Mouse (Mus musculus) neural tube, embryonic 15.5 days (tissue): ENCODE results near the gene Camk2d. TPM values are rescaled to one million over a fixed set of nuclear protein-coding genes. Genes with fewer than 3 reads are reported as not detected.

Experiments used
- ATAC-seq: fragments of 200-750 bp; cut with Nextera tagmentation; 2 replicates; pipeline ENCODE4 v1.8.0; 2017; ENCODE audit warnings: mild to moderate bottlenecking, moderate TSS enrichment, moderate library complexity; ENCODE audit not compliant: low FRiP score
- H3K27ac ChIP-seq: fragments of 300-500 bp; sonication (generic); replicated peaks from 2 replicates; pipeline ENCODE4 v1.5.1; 2015; ENCODE audit warnings: mild to moderate bottlenecking, inconsistent platforms
- H3K27me3 ChIP-seq: fragments of 300-500 bp; sonication (generic); replicated peaks from 2 replicates; pipeline ENCODE4 v1.6.1; 2015; ENCODE audit warnings: inconsistent platforms
- H3K36me3 ChIP-seq: fragments of 300-500 bp; sonication (generic); 2 replicates; pipeline ENCODE4 v1.6.1; 2015; ENCODE audit warnings: inconsistent platforms
- H3K4me1 ChIP-seq: fragments of 300-500 bp; sonication (generic); 2 replicates; pipeline ENCODE4 v1.6.1; 2015; ENCODE audit warnings: inconsistent platforms
- H3K4me2 ChIP-seq: fragments of 300-500 bp; sonication (generic); 2 replicates; pipeline ENCODE4 v1.6.1; 2015; ENCODE audit warnings: inconsistent platforms, mild to moderate bottlenecking, moderate library complexity
- H3K4me3 ChIP-seq: fragments of 300-500 bp; sonication (generic); replicated peaks from 2 replicates; pipeline ENCODE4 v1.5.1; 2015; ENCODE audit warnings: mild to moderate bottlenecking, inconsistent platforms
- H3K9ac ChIP-seq: fragments of 300-500 bp; sonication (generic); replicated peaks from 2 replicates; pipeline ENCODE4 v1.6.1; 2015; ENCODE audit warnings: mild to moderate bottlenecking, inconsistent platforms
- H3K9me3 ChIP-seq: fragments of 300-500 bp; sonication (generic); replicated peaks from 2 replicates; pipeline ENCODE4 v1.6.1; 2016; ENCODE audit warnings: inconsistent platforms
- WGBS: fragments of 180-500 bp; shearing (Covaris S2); methylation state at CpG from one replicate; pipeline ENCODE4 v1.1.7; 2015; ENCODE audit warnings: mixed read lengths; 5-methylcytosine and 5-hydroxymethylcytosine counted together
- polyA plus RNA-seq: library from polyadenylated mRNA; unstranded; fragments of >200 nt; fragmentation: Nextera tagmentation; extraction: Ambion mirVana; gene quantifications from 2 replicates; pipeline ENCODE4 v1.2.1, GENCODE M21; 2015

Camk2d gene
- polyA plus RNA-seq, 1 experiment from 2014 or later = 134 TPM

DNA sequence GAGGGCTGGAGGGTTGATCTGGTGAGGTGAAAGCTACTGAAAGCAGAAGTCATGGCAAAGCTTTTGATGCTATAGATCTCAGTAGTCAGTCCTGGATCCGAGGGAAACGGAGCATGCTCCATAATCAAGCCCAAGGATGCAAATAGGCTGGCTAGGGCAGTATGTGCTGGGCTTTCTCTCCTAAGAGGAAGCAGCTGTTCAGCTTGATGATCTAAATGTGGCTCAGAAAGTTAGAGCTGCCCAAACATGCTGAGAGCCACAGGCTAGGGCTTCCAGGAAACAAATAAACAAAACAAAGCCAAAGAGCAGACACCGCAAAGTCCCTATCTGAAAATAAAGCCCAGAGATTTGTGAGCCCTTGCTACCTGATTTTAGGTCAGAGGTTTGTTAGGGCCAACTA lies 201.7 kb downstream of the Camk2d start:
- no peak overlapping the region for H3K9ac ChIP-seq
- H3K27me3 ChIP-seq = no peaks in the 10 kb centered on the region
- no peak overlapping the region for H3K27ac ChIP-seq
- no peaks in the 10 kb centered on the region for H3K9me3 ChIP-seq
- no peak overlapping the region for H3K4me2 ChIP-seq
- no peak overlapping the region for H3K4me3 ChIP-seq
- peaks cover 23% of the 10 kb centered on the region for H3K36me3 ChIP-seq
- no peaks in the 10 kb centered on the region for H3K4me1 ChIP-seq
- ATAC-seq = no peak
- WGBS = 87% methylated on average over 3 of the region's 3 CpGs

GRCm38 (mm10) chr3:126802988-126803387 lies 206.9 kb downstream of the Camk2d start:
- Histone ChIP-seq H3K9ac (no peak overlapping the region), H3K27me3 (no peaks in the 10 kb centered on the region), H3K36me3 (peaks cover 9% of the 10 kb centered on the region), H3K4me2 (no peak overlapping the region), H3K27ac (no peak overlapping the region), H3K4me3 (no peak overlapping the region), H3K9me3 (no peaks in the 10 kb centered on the region), H3K4me1 (no peaks in the 10 kb centered on the region; the same call in 1 of the 2 replicates)
- 93% methylated on average over 6 of the region's 6 CpGs for WGBS
- ATAC-seq = no peak

DNA sequence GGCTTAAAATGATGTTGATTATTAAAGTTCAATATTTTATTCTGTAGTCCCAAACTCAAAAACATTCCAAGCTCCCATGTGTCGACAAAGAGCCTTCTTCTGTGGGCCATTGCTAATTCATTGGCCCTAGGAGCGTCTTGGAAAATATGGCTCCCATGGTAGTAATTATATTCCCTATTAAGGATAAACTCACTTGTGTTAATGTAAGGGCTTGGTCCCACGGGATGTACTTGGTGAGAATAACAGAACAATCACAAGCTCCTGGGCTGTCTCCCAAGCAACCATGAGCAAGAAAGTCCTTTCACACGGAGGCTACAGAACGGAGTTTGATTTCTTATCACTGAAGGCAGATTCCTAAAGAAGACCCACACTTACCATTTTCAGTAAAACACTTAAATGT lies 208.9 kb downstream of the Camk2d start:
- no peak for ATAC-seq
- Histone ChIP-seq H3K27me3 (no peaks in the 10 kb centered on the region), H3K36me3 (peaks cover 5% of the 10 kb centered on the region; the same call in 1 of the 2 replicates), H3K9ac (no peak overlapping the region), H3K9me3 (no peaks in the 10 kb centered on the region), H3K4me2 (no peak overlapping the region), H3K27ac (no peak overlapping the region), H3K4me1 (no peaks in the 10 kb centered on the region; the same call in 1 of the 2 replicates), H3K4me3 (no peak overlapping the region)
- WGBS = 43% methylated on average over 5 of the region's 5 CpGs

DNA sequence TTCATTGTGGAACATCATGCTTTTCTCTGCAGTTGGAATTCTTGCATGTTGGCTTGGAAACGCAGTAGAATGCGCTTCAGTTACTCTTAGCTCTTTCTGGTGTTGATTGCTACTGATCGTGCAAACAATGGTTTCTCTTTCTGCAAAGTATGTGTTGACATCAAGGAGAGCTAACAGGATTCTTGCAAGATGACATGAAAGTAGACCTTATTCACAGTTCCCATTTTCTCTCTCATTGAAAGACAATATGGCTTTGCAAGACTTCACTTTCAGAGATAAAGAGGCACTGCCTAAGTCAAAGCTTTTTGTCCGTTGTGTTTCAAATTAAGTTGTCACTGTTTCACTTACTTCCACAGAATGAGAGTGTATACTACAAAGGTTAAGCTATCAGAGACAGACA lies 210.0 kb downstream of the Camk2d start:
- Histone ChIP-seq H3K9me3 (no peaks in the 10 kb centered on the region), H3K9ac (no peak overlapping the region), H3K27ac (no peak overlapping the region), H3K36me3 (0 out of 2 replicates have a peak, but pooled peaks cover 3% of the 10 kb centered on the region), H3K4me3 (no peak overlapping the region), H3K4me2 (no peak overlapping the region), H3K4me1 (no peaks in the 10 kb centered on the region; the same call in 1 of the 2 replicates), H3K27me3 (no peaks in the 10 kb centered on the region)
- WGBS = 59% methylated on average over 4 of the region's 4 CpGs
- no peak for ATAC-seq

DNA sequence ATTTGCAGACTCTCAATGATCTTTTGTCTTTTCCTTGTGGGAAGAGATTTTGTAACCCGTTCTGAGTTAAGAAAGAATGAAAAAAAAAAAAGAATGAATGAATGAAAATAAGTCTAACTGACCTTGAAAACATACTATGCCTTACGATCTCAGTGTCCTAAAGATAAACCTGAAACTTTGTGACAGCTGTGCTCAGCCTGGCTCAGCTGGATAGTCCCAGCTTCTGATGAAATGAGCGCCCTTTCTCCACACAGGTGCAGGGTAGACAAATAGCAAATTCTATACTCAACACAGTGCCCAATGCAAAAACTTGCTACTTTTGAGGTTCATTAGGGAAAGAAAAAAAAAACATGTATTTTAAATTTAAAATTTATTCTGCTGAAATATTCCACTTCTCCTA lies 213.8 kb downstream of the Camk2d start:
- 0 out of 2 replicates have a peak, but pooled peaks cover 3% of the 10 kb centered on the region for H3K36me3 ChIP-seq
- H3K4me2 ChIP-seq = no peak overlapping the region
- H3K9me3 ChIP-seq = no peaks in the 10 kb centered on the region
- no peaks in the 10 kb centered on the region for H3K27me3 ChIP-seq
- H3K27ac ChIP-seq = no peak overlapping the region
- H3K4me1 ChIP-seq = no peaks in the 10 kb centered on the region; the same call in 1 of the 2 replicates
- H3K4me3 ChIP-seq = no peak overlapping the region
- H3K9ac ChIP-seq = no peak overlapping the region
- no peak for ATAC-seq
- WGBS = 71% methylated on average over 3 of the region's 3 CpGs

DNA sequence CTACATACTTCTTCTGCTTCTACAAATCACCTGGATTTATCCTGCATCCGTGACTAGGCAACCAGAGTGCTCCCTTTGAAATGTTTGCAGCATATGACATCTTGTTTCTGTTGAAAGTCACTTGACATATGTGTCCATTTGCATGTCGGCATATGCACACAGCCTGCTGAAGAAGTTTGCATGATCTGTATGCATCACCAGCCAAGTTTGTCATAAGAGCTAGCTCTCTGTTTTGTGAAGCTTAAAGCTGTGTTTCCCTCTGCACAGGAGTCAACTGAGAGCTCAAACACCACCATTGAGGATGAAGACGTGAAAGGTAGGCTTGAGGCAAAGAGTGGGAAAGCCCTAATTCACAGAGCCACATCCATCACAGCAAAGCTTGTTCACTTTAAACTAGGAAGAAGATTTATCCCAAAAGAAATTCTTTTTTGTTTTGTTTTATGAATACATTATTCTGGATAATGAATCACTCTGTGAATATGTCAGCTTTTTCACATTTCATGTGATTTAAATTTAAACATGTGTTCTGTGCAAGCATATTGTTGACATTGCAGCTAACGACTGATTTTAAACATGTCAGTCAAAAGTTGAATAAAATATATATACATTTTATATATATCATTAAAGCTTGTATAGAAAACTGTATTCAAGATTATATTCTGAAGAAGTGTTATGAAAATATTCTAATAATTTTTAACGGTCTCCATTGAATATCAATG lies 214.4 kb downstream of the Camk2d start:
- H3K9ac ChIP-seq = no peak overlapping the region
- 86% methylated on average over 5 of the region's 5 CpGs for WGBS

GRCm38 (mm10) chr3:126811646-126812045 lies 215.5 kb downstream of the Camk2d start:
- H3K36me3 ChIP-seq = no peaks in the 10 kb centered on the region; the same call in 1 of the 2 replicates
- H3K9me3 ChIP-seq = no peaks in the 10 kb centered on the region
- no peak overlapping the region for H3K9ac ChIP-seq
- H3K27ac ChIP-seq = no peak overlapping the region
- ATAC-seq = no peak
- H3K4me2 ChIP-seq = no peak overlapping the region
- no peaks in the 10 kb centered on the region for H3K27me3 ChIP-seq
- 89% methylated on average over 3 of the region's 3 CpGs for WGBS
- no peaks in the 10 kb centered on the region for H3K4me1 ChIP-seq
- H3K4me3 ChIP-seq = no peak overlapping the region

More for the DNA sequence above, 214.4 kb downstream of the Camk2d start:
- no peak for ATAC-seq
- no peak overlapping the region for H3K4me3 ChIP-seq
- no peak overlapping the region for H3K27ac ChIP-seq
- H3K27me3 ChIP-seq = no peaks in the 10 kb centered on the region
- no peaks in the 10 kb centered on the region for H3K9me3 ChIP-seq
- no peaks in the 10 kb centered on the region for H3K4me1 ChIP-seq
- H3K36me3 ChIP-seq = 0 out of 2 replicates have a peak, but pooled peaks cover 2% of the 10 kb centered on the region
- no peak overlapping the region for H3K4me2 ChIP-seq

- Histone ChIP-seq H3K27ac (no peak overlapping the region), H3K4me3 (no peak overlapping the region), H3K36me3 (no peaks in the 10 kb centered on the region), H3K9ac (no peak overlapping the region), H3K4me1 (peaks cover 8% of the 10 kb centered on the region), H3K4me2 (no peak overlapping the region), H3K9me3 (no peaks in the 10 kb centered on the region), H3K27me3 (no peaks in the 10 kb centered on the region)
- ATAC-seq = no peak
- 95% methylated on average over 3 of the region's 3 CpGs for WGBS
These were observed 226.3 kb downstream of the Camk2d start for GRCm38 (mm10) chr3:126822374-126822773.

GRCm38 (mm10) chr3:126824930-126825329 lies 228.8 kb downstream of the Camk2d start:
- Histone ChIP-seq H3K4me3 (no peak overlapping the region), H3K9ac (no peak overlapping the region), H3K27me3 (no peaks in the 10 kb centered on the region), H3K36me3 (no peaks in the 10 kb centered on the region), H3K4me1 (peaks cover 11% of the 10 kb centered on the region), H3K27ac (no peak overlapping the region), H3K4me2 (no peak overlapping the region), H3K9me3 (no peaks in the 10 kb centered on the region)
- WGBS = 83% methylated on average over 1 of the region's 1 CpGs
- no peak for ATAC-seq

DNA sequence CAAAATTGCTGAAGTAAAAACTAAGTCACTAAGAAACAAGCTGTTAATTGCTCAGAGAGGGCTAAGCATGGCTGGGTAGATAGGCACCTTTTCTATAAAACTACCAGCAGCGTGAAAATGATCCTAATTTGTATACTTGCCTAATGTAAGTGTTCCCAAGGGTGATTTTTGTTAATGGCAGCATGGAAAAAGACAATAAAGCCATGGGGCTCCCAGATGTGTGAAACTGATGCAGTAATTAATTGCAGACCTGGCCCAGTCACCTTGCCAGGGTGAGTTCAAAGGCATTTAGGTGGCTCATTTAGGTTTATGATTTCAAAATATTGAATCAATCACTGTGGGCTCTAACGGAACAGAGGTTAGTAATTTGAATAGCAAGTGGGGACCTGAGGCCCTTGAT lies 230.1 kb downstream of the Camk2d start:
- WGBS = 29% methylated on average over 2 of the region's 2 CpGs
- Histone ChIP-seq H3K36me3 (no peaks in the 10 kb centered on the region), H3K4me3 (no peak overlapping the region), H3K9me3 (no peaks in the 10 kb centered on the region), H3K9ac (no peak overlapping the region), H3K27ac (peak overlapping the region; percentile 23), H3K27me3 (no peaks in the 10 kb centered on the region), H3K4me2 (no peak overlapping the region), H3K4me1 (peaks cover 11% of the 10 kb centered on the region)
- peak; percentile 65; the same call in 1 of the 2 replicates for ATAC-seq

GRCm38 (mm10) chr3:126827900-126828299 lies 231.8 kb downstream of the Camk2d start:
- no peaks in the 10 kb centered on the region for H3K9me3 ChIP-seq
- H3K4me3 ChIP-seq = no peak overlapping the region
- WGBS = 77% methylated on average over 3 of the region's 3 CpGs
- H3K4me2 ChIP-seq = no peak overlapping the region
- H3K9ac ChIP-seq = no peak overlapping the region
- H3K27ac ChIP-seq = no peak overlapping the region
- ATAC-seq = no peak
- H3K36me3 ChIP-seq = no peaks in the 10 kb centered on the region
- H3K4me1 ChIP-seq = peaks cover 11% of the 10 kb centered on the region
- no peaks in the 10 kb centered on the region for H3K27me3 ChIP-seq

- Histone ChIP-seq H3K36me3 (peaks cover 3% of the 10 kb centered on the region; the same call in 1 of the 2 replicates), H3K9me3 (no peaks in the 10 kb centered on the region), H3K4me1 (peaks cover 11% of the 10 kb centered on the region), H3K4me3 (no peak overlapping the region), H3K9ac (no peak overlapping the region), H3K4me2 (no peak overlapping the region), H3K27me3 (no peaks in the 10 kb centered on the region), H3K27ac (no peak overlapping the region)
- WGBS = 82% methylated on average over 2 of the region's 2 CpGs
- ATAC-seq = no peak
These were observed 233.7 kb downstream of the Camk2d start for GRCm38 (mm10) chr3:126829817-126830216.
